Mouse (Mus musculus) spleen, postnatal 10 days (tissue): ENCODE measurements around the gene Hcfc1r1.
A peak's percentile ranks its signal among the peaks of the same experiment; 100 is the strongest.

Experiments
- DNase-seq, 2 experiments: peaks; one replicate each; pipeline ENCODE4 v3.0.0; 2021 to 2022; ENCODE audit warnings: low spot score in 2 of 2

The Hcfc1r1 gene

GRCm38 (mm10) chr17:23675127-23675526, 1.7 kb downstream of the Hcfc1r1 start:
- DNase-seq = no peak

- peak; percentile 24 to 46 for DNase-seq
Observed at GRCm38 (mm10) chr17:23675564-23676281, 2.3 kb downstream of the Hcfc1r1 start.

- DNase-seq = no peak
Observed at GRCm38 (mm10) chr17:23676473-23677031, 3.2 kb downstream of the Hcfc1r1 start.

- DNase-seq = peak; percentile 51 to 82
Observed at GRCm38 (mm10) chr17:23677236-23677679, 3.9 kb downstream of the Hcfc1r1 start, which contains the start of gene Tnfrsf12a. Gene Tnfrsf12a (minus strand): TSS chr17:23677468.

- DNase-seq = no peak
Observed at GRCm38 (mm10) chr17:23679127-23679835, 5.9 kb downstream of the Hcfc1r1 start, which contains the start of gene Cldn6. Gene Cldn6 (plus strand): TSS chr17:23679249.

GRCm38 (mm10) chr17:23680336-23680735, 6.9 kb downstream of the Hcfc1r1 start:
- no peak for DNase-seq

GRCm38 (mm10) chr17:23681086-23681485, 7.7 kb downstream of the Hcfc1r1 start:
- no peak for DNase-seq

GRCm38 (mm10) chr17:23682092-23682491, 8.7 kb downstream of the Hcfc1r1 start:
- no peak for DNase-seq

- DNase-seq = no peak
Observed at GRCm38 (mm10) chr17:23682530-23682929, 9.1 kb downstream of the Hcfc1r1 start.

GRCm38 (mm10) chr17:23683226-23683625, 9.8 kb downstream of the Hcfc1r1 start:
- DNase-seq = no peak

- no peak for DNase-seq
Observed at GRCm38 (mm10) chr17:23683856-23684672, 10.7 kb downstream of the Hcfc1r1 start, which contains the start of gene Cldn9. Gene Cldn9 (minus strand): TSS chr17:23684026.

GRCm38 (mm10) chr17:23694491-23694890, 21.1 kb downstream of the Hcfc1r1 start:
- no peak for DNase-seq

- no peak for DNase-seq
Observed at GRCm38 (mm10) chr17:23695801-23696200, 22.4 kb downstream of the Hcfc1r1 start.

- peak; percentile 17 to 31 for DNase-seq
Observed at GRCm38 (mm10) chr17:23699131-23700077, 26.0 kb downstream of the Hcfc1r1 start.

- DNase-seq = peak; percentile 62 to 89
Observed at GRCm38 (mm10) chr17:23700079-23700478, 26.7 kb downstream of the Hcfc1r1 start.

GRCm38 (mm10) chr17:23703301-23703700, 29.9 kb downstream of the Hcfc1r1 start:
- no peak for DNase-seq

- no peak for DNase-seq
Observed at GRCm38 (mm10) chr17:23704741-23705140, 31.3 kb downstream of the Hcfc1r1 start.

GRCm38 (mm10) chr17:23705525-23706104, 32.2 kb downstream of the Hcfc1r1 start:
- no peak for DNase-seq

GRCm38 (mm10) chr17:23706212-23706611, 32.8 kb downstream of the Hcfc1r1 start:
- peak; percentile 68 to 84 for DNase-seq

- no peak for DNase-seq
Observed at GRCm38 (mm10) chr17:23717003-23717402, 43.6 kb downstream of the Hcfc1r1 start.
